Mouse (Mus musculus) testis, postnatal 14 days (tissue): ENCODE results near the gene Vil1.

Experiments used
- DNase-seq: peaks from one replicate; pipeline ENCODE4 v3.0.0; 2021; ENCODE audit warnings: low spot score

The Vil1 gene

GRCm38 (mm10) chr1:74415143-74415542, 6.0 kb downstream of the Vil1 start:
- DNase-seq, result peak; percentile 67

GRCm38 (mm10) chr1:74418747-74419439, 9.7 kb downstream of the Vil1 start:
- DNase-seq, result no peak

DNA sequence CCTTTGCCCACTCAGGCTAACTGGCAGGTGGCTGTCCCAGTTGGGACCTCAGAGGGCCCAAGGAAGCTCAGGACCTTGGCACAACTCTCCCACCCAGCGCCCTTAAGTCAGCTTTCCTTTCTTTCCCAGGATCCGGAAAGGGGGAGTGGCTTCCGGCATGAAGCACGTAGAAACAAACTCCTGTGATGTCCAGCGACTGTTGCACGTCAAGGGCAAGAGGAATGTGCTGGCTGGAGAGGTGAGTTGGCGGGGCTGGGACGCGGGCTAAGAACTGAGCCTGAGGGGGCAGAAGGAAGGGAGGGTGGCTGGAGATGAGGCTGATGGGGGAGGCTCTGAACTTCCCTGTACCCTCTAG, 10.2 kb downstream of the Vil1 start:
- no peak for DNase-seq

- no peak for DNase-seq
Measured at GRCm38 (mm10) chr1:74423147-74423546, 14.0 kb downstream of the Vil1 start.

DNA sequence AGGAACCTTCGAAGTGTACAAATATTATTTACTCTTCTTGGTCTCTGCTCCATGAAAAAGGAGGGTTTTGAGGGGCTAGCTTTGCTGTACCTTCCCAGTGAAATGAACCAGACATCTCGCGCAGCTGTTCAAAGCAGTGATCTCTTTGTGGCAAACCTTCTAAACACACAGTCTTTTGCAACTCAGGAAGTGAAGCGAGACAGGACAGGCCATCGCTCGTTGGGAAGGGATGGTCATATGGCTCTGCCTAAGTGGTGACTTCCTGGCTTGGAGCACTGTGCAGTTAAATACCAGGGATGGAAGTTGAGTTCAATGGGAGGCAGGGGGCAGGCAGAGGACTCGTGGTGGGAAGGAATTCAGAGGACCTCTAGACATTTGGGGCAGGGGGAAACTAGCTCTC, 16.7 kb downstream of the Vil1 start:
- no peak for DNase-seq

DNA sequence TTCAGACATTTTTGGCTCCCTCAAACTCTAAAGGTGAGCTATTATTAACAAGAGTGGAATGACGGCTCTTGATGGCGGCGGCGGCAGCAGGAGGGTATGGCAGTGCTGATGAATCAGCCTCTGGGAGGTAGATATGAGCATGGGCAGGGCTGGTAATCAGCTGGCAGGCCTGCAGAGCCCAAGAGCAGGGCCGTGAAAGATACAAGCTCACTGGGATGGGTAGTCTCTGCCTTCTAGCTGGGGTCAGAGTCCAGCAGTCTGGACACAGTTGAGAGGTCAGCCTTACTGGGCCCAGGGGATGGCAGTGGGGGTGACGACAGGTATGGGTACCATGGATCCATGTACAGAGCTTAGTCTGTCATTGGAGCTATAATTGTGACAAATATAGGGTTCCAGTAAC, 24.0 kb downstream of the Vil1 start:
- no peak for DNase-seq

GRCm38 (mm10) chr1:74434596-74434995, 25.4 kb downstream of the Vil1 start:
- no peak for DNase-seq

DNA sequence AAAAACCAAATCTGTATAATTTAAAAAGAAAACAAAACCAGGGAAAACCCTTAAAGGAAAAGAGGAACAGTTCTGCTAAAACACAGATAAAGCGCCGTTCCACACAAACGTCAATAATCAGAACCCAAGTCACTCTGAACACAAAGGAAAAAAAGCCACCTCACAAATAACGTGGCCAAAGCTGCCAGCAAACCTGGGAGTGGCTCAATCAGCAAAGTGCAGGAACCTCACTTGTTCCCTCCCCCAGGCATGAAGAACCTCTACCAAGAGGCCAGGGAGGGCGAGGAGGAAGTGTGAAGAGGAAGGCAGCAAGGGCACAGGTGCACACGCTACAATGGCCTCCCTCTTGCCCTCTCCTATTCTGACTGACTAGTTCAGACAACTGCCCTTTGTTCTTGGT, 26.4 kb downstream of the Vil1 start:
- DNase-seq, result no peak

GRCm38 (mm10) chr1:74437702-74438427, 28.7 kb downstream of the Vil1 start:
- DNase-seq, result no peak

DNA sequence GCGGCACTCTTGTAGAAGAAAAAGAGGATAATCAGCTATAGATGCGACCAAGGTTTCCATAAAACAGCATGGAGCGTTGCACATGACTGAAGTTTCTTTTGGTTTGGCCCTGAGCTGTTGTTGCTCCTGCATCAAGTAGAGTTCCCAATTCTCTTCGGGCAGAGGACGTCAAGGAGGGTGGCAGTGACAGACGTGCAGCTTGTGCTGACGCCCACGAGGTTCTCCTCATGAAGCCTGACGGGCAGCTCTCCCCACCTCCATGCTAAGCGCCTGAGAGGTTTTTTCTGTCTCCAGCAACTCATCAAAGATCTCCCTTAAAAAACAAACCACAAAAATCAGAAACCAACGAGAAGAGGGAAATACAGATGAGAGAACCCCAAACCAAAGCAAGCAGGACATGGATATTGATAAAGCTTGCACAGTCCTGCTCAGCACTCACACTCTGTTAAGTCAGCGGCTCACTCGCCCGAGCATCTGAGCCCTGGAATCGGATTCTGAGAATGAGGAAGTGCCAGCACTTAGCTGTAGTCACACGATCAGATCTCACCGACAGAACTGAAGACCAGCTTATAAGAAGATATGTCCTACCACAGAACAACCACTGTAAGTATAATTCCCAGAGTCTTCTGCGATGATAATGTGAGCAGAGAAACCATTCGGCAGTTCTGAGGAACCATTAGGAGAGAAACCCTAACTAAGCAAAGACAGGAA, 30.1 kb downstream of the Vil1 start:
- no peak for DNase-seq

DNA sequence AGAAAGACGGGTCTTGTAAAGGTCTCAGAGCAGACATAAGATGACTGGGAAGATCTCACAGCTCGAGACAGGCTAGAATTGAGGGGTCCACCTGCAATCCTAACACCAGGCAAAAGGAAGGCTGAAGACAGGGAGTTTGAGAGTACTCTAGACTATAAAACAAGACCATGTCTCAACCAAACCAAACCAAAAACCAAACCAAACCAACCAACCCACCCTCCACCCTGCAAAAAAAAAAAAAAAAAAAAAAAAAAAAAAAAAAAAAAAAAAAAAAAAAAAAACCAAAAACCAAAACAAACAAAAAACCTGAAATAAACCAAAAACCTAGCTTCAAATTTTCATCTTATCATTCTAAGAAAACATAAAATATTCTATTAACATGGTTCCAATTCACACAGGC, 35.4 kb downstream of the Vil1 start:
- DNase-seq, result no peak

DNA sequence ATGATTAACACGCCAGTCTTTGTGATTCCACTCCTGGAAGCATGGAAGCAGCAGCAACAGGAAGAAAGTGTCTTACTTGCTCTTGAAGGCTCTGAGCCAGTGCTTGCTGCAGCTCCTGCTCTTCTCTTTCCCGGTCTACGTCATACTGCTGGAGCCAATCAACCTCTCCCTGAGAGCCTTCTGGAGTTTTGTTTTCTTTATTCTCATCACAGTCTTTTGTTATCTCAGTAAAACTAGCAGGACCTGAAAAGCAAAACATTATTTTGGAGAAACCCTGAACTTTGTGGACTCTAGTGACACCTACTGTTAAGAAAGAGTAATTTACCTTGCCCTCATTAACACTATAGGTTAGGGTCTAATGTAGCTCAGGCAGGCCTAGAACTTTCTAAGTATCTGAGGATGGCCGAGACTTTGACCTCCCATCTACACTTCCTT, 43.5 kb downstream of the Vil1 start:
- no peak for DNase-seq

DNA sequence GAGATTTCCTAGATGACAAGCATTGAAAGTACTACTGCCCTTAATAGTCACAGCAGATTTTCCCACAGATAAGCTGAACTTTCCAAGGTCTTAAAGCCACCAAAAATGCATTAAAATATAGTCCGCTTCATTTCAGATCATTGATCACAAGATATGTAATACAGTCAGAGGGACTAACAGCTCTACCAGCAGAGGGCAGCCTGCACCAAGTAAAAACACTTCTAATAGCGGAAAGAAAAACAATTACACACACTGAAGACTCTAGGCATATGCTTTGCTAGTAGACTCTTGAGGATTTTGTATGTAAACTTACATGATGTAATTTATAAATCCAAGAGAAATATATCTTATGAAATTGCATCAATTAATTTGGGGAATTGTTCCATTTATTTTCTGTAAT, 51.1 kb downstream of the Vil1 start:
- no peak for DNase-seq
